Mouse (Mus musculus) cortical plate, adult 2 months (tissue): Measurements from ENCODE around the gene Esr1.

Experiments
- CTCF ChIP-seq: fragments of 200-500 bp; IDR thresholded peaks from 2 replicates; pipeline ENCODE4 v1.5.1; 2011; ENCODE audit warnings: mild to moderate bottlenecking, control low read depth, low read length; ENCODE audit not compliant: insufficient read depth; ENCODE audit errors: extremely low read depth
- POLR2A ChIP-seq: fragments of 200-500 bp; IDR thresholded peaks from 2 replicates; pipeline ENCODE4 v1.6.1; 2011; ENCODE audit warnings: mild to moderate bottlenecking, low read length, control low read depth; ENCODE audit not compliant: insufficient read depth; ENCODE audit errors: extremely low read depth

DNA sequence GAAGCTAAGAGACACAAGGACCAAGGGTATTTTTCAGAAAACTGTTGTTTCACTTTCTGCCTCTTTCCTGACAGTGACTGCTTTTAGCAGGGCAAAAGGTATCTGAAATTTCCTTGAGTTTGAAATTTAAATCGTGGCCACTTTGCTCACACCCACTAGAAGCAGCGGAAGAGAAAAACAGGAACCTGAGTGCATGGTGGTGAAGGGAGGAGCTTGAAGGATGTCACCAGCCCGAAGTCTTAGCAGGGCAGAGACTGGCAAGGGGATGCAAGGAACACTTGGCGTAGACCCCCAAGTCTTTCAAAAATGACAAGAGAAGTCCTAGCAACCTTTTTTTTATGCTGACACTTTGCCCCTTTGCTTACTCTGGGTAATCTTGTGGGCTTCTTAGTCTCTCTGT, 299.1 kb downstream of the Esr1 start:
- TF ChIP-seq POLR2A = no peak
- no peak for TF ChIP-seq CTCF
